Mouse (Mus musculus) testis, adult 2 months (tissue): ENCODE results near the gene Il9. TPM values are rescaled to one million over a fixed set of nuclear protein-coding genes. Genes with fewer than 3 reads are reported as not detected.

Source experiments
- H3K27ac ChIP-seq: fragments of 200-500 bp; 2 replicates; pipeline ENCODE4 v1.5.1; 2012; ENCODE audit warnings: low read depth, low read length; ENCODE audit not compliant: control insufficient read depth, insufficient read depth
- H3K27me3 ChIP-seq: fragments of 200-500 bp; 2 replicates; pipeline ENCODE4 v1.6.1; 2012; ENCODE audit warnings: mild to moderate bottlenecking, low read length, moderate library complexity; ENCODE audit not compliant: control insufficient read depth, insufficient read depth
- H3K36me3 ChIP-seq: fragments of 200-500 bp; 2 replicates; pipeline ENCODE4 v1.6.1; 2012; ENCODE audit warnings: mild to moderate bottlenecking, low read length; ENCODE audit not compliant: control insufficient read depth, insufficient read depth
- H3K4me1 ChIP-seq: fragments of 200-500 bp; 2 replicates; pipeline ENCODE4 v1.6.1; 2012; ENCODE audit warnings: low read length; ENCODE audit not compliant: control insufficient read depth, insufficient read depth
- H3K4me3 ChIP-seq: fragments of 200-500 bp; 2 replicates; pipeline ENCODE4 v1.5.1; 2012; ENCODE audit warnings: low read depth, mild to moderate bottlenecking, low read length, moderate library complexity, mixed read lengths; ENCODE audit not compliant: control insufficient read depth
- CTCF ChIP-seq: fragments of 200-500 bp; IDR thresholded peaks from 2 replicates; pipeline ENCODE4 v1.5.1; 2012; ENCODE audit warnings: low read depth, mild to moderate bottlenecking, inconsistent platforms, low read length, moderate library complexity; ENCODE audit not compliant: control insufficient read depth, insufficient read depth, insufficient replicate concordance
- POLR2A ChIP-seq: fragments of 200-500 bp; IDR thresholded peaks from 2 replicates; pipeline ENCODE4 v1.6.1; 2012; ENCODE audit warnings: low read depth, mild to moderate bottlenecking, inconsistent platforms, low read length, moderate library complexity; ENCODE audit not compliant: control insufficient read depth
- polyA plus RNA-seq: library from polyadenylated mRNA; depleted of rRNA; stranded (reverse); fragments of >200 nt; gene quantifications from 2 replicates; pipeline ENCODE4 v1.2.3, GENCODE M21; 2012

The Il9 gene
- polyA plus RNA-seq, 1 experiment = 0.67 TPM

DNA sequence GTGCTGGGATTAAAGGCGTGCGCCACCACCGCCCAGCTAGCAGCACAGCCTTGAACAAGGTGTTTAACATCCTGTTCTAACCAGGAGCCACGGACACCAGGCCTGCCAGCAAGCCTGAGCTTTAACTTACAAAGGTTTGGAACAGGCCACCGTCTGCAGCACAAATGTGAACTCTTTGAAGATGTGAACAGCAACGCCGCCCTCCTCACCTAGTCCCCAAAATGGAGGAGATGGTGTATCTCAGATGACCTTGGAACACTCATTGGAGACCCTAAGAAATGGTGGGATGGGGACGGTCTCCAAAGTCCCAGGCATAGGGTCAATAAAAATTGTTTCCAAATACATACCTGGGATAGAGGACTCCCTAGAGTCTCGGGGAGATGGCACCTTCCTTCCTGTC lies 9.4 kb downstream of the Il9 start:
- H3K27ac ChIP-seq = no peak overlapping the region
- H3K4me3 ChIP-seq = no peak overlapping the region
- H3K27me3 ChIP-seq = no peaks in the 10 kb centered on the region
- H3K4me1 ChIP-seq = peaks cover 6% of the 10 kb centered on the region; the same call in 1 of the 2 replicates
- no peak for TF ChIP-seq POLR2A
- TF ChIP-seq CTCF = no peak
- H3K36me3 ChIP-seq = no peaks in the 10 kb centered on the region

DNA sequence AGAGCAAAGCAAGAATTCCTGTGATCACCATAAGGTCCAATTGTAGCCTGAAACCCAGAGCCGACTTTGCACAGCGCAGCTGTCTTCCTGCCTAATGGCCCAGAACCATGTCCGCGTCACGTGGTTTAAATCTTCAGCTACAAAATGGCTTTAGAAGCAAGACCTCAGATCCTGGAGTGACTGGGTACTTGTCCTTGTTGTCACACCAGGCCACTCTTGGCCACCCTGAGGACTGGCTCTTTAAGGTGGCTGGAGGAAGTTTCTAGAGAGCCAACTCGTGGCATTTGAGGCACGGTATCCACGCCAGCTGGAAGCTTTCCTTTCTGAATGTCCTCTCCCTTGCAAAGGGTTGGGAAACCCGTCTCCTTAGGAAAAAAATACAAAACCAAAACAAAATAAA lies 10.1 kb downstream of the Il9 start:
- TF ChIP-seq CTCF (no peak), POLR2A (no peak)

DNA sequence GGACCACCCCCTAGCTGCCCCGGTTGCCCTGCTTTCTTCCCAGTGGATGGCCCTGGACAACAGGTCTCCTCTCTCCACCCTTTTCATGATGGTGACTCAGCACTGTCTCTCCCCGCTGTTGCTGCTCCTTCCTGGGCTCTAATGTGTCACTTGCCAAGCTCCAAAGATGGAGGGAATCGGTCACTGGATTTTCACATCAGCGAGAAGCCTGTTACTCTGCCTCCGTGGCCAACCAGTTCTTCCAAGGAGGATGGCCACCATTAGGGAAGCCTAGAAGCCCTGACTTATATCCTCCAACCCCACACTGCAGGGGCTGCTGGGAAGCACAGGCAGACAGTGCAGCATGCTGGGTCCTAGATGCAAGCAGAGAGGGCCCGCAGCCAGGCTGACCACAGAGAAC lies 10.8 kb downstream of the Il9 start:
- Histone ChIP-seq H3K27me3 (no peaks in the 10 kb centered on the region), H3K36me3 (no peaks in the 10 kb centered on the region), H3K4me1 (peaks cover 6% of the 10 kb centered on the region; the same call in 1 of the 2 replicates), H3K4me3 (no peak overlapping the region), H3K27ac (no peak overlapping the region)
- TF ChIP-seq CTCF (no peak), POLR2A (no peak)

More for the DNA sequence above, 10.1 kb downstream of the Il9 start:
- Histone ChIP-seq H3K27ac (no peak overlapping the region), H3K36me3 (no peaks in the 10 kb centered on the region), H3K27me3 (no peaks in the 10 kb centered on the region), H3K4me1 (peaks cover 6% of the 10 kb centered on the region; the same call in 1 of the 2 replicates), H3K4me3 (no peak overlapping the region)

DNA sequence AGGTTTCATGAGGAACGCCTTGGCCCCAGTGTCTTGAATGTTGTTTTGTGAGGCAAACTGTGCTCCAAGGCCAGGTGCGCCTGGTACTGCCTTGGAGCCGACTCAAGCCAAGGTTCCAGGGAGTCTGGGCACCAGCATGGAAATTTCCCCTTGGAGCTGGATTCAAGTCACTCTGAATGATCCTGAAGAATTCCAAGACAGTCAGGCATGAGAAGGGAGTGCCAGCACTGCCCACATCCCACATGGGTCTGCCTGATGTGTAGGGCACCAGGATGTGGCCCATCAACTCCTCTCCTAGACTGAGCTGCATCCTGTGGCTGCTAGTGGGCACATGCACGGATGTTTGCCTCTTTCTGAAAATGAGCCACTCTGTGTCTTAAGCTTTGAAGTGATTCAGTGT lies 13.5 kb downstream of the Il9 start:
- no peaks in the 10 kb centered on the region for H3K36me3 ChIP-seq
- TF ChIP-seq POLR2A (no peak), CTCF (no peak)

DNA sequence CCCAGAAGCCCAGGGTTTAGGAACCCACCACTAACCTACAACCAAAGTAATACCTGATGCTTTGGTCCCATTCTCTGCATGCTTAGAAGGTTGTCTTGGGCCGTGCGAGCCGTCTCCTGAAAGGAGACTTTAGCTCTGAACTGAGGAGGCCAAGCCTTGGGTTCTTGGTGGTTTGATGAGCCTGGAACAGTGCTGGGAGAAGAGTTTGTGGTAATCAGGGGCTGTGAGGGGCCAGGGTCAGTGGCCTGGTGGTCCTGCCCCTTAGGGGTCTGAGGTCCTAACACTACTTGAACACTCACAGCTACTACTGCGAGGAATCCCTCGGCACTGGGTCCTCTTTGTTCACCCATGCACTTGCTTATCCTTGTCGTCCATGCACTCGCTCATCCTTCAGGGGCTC lies 14.3 kb downstream of the Il9 start:
- H3K36me3 ChIP-seq = no peaks in the 10 kb centered on the region
- H3K4me1 ChIP-seq = no peaks in the 10 kb centered on the region
- no peaks in the 10 kb centered on the region for H3K27me3 ChIP-seq
- no peak overlapping the region for H3K4me3 ChIP-seq
- TF ChIP-seq POLR2A = no peak
- no peak for TF ChIP-seq CTCF
- H3K27ac ChIP-seq = no peak overlapping the region

More for the DNA sequence above, 13.5 kb downstream of the Il9 start:
- no peaks in the 10 kb centered on the region for H3K27me3 ChIP-seq
- no peaks in the 10 kb centered on the region for H3K4me1 ChIP-seq
- no peak overlapping the region for H3K27ac ChIP-seq
- H3K4me3 ChIP-seq = no peak overlapping the region

DNA sequence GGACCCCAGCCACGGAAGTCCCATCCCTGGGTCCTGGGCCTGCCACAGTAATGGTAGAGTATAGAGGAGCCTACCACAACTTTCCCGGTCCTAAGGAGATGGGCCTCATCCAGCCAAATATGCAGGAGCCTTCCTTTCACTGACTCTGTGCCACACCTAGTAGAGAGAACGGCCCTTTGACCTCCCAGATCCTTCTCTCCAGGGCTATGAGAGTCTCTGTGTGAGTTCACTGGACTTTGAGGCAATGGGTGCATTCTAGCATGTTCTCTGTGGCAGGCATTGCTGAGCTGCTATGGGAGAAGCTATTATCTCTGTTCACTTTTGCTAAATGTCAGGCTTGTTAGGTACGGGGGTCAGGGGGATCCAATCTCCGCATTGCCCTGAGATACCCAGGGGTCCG lies 18.3 kb downstream of the Il9 start:
- Histone ChIP-seq H3K27me3 (no peaks in the 10 kb centered on the region), H3K4me1 (no peaks in the 10 kb centered on the region), H3K4me3 (no peak overlapping the region), H3K27ac (no peak overlapping the region), H3K36me3 (no peaks in the 10 kb centered on the region)
- no peak for TF ChIP-seq CTCF
- TF ChIP-seq POLR2A = no peak

DNA sequence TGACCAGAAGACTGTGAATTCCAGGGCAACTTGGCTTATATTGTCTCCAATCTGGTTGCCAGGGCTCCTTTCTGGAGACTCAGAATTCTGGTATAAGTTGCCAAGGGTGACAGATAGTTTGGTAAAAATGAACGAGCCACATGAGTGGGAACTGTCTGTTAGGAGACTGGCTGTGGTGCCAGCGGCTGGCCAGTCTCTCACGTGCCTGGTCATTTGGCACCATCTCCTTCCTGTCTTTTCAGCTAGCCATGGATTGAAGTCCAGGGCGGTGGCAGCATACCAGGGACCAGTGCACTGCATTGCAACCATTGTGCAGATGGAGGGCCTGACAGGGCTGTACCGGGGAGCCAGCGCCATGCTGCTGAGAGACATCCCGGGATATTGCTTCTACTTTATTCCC lies 18.8 kb downstream of the Il9 start:
- TF ChIP-seq POLR2A (no peak), CTCF (no peak)
- H3K4me1 ChIP-seq = no peaks in the 10 kb centered on the region

DNA sequence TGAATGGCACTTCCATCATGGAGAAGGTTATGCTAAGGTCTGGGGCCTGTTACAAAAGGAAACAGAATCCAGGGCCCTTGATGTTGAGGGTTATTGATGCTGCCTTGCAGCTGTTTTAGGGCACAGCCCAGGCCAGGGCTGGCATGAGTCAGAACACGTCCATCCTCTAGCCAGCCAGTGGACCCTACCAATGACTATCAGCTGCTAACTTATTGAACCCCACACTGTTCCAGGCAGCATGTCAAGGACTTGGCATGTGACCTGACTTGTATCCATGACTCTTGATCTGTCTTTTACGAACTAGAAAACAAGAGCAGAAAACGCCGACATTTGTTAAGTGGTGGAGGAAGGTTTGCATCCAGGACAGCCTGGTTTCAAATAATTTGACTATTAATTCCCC lies 19.3 kb downstream of the Il9 start:
- TF ChIP-seq CTCF (no peak), POLR2A (no peak)
- Histone ChIP-seq H3K27me3 (no peaks in the 10 kb centered on the region), H3K4me3 (no peak overlapping the region)

More for the DNA sequence above, 18.8 kb downstream of the Il9 start:
- Histone ChIP-seq H3K36me3 (no peaks in the 10 kb centered on the region), H3K27me3 (no peaks in the 10 kb centered on the region), H3K27ac (no peak overlapping the region), H3K4me3 (no peak overlapping the region)

More for the DNA sequence above, 19.3 kb downstream of the Il9 start:
- Histone ChIP-seq H3K36me3 (no peaks in the 10 kb centered on the region), H3K27ac (no peak overlapping the region), H3K4me1 (no peaks in the 10 kb centered on the region)
